Mouse (Mus musculus): Measurements from ENCODE around the gene Prss27. TPM values are rescaled to one million over a fixed set of nuclear protein-coding genes. Genes with fewer than 3 reads are reported as not detected.

Gene Prss27
- total and polyA plus RNA-seq, 3 experiments, result not detected

GRCm38 (mm10) chr17:24020696-24021095, 17.2 kb upstream of the Prss27 start:
- Histone ChIP-seq H3K4me3 (no peak overlapping the region), H3K36me3 (ENCODE audit: control insufficient read depth, insufficient read depth, low read length) (no peaks in the 10 kb centered on the region), H3K79me2 (replicated peaks; ENCODE audit: control insufficient read depth, insufficient read depth, low read length) (no peaks in the 10 kb centered on the region), H3K4me1 (ENCODE audit: control insufficient read depth, insufficient read depth, low read length) (no peaks in the 10 kb centered on the region), H3K27ac (no peak overlapping the region), H3K27me3 (ENCODE audit: control insufficient read depth, insufficient read depth, low read length) (no peaks in the 10 kb centered on the region), H3K9ac (ENCODE audit: low read depth, low read length) (no peak overlapping the region)
- intact Hi-C loops (cut with DNase I), result no loop called here
- WGBS, result 68% methylated on average over 6 of the region's 6 CpGs
- DNase-seq, result no peak
- TF ChIP-seq CTCF (IDR thresholded peaks at IDR 0.05) (no peak), EP300 (IDR thresholded peaks at IDR 0.05; ENCODE audit: insufficient read depth, low read depth, low read length) (no peak), POLR2A (IDR thresholded peaks at IDR 0.05; ENCODE audit: insufficient read depth, low read depth, low read length) (no peak)

- Histone ChIP-seq H3K79me2 (replicated peaks; ENCODE audit: control insufficient read depth, insufficient read depth, low read length) (no peaks in the 10 kb centered on the region), H3K4me1 (ENCODE audit: control insufficient read depth, insufficient read depth, low read length) (no peaks in the 10 kb centered on the region), H3K9ac (ENCODE audit: low read depth, low read length) (no peak overlapping the region), H3K4me3 (no peak overlapping the region), H3K27ac (no peak overlapping the region), H3K27me3 (ENCODE audit: control insufficient read depth, insufficient read depth, low read length) (no peaks in the 10 kb centered on the region), H3K36me3 (ENCODE audit: control insufficient read depth, insufficient read depth, low read length) (no peaks in the 10 kb centered on the region)
- intact Hi-C loops (cut with DNase I), result no loop called here
- DNase-seq, result peak in 1 of 2 experiments; percentile 18
- WGBS, result 51% methylated on average over 5 of the region's 5 CpGs
- TF ChIP-seq POLR2A (IDR thresholded peaks at IDR 0.05; ENCODE audit: insufficient read depth, low read depth, low read length) (no peak), EP300 (IDR thresholded peaks at IDR 0.05; ENCODE audit: insufficient read depth, low read depth, low read length) (no peak), CTCF (IDR thresholded peaks at IDR 0.05) (no peak)
Observed at GRCm38 (mm10) chr17:24021375-24022199, 16.4 kb upstream of the Prss27 start.

DNA sequence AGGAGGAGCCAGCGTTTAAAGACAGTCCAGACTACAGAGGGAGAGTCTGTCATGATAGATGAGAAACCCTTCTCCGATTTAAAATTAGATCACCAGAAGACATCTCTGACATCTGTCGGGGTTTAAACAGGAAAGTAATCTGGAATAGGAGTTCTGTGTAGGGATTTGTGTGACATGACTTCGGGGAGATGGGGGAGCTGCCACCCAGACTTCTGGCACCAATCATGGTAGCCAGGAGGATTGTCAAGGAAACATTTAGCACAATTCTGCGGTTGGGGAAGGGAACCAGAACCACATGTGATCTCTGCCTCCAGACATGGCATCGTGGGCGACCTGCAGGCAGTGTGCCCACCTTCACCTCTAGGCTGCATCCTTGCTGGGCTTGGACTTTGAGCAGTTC, 8.5 kb upstream of the Prss27 start:
- Histone ChIP-seq H3K79me2 (replicated peaks; ENCODE audit: control insufficient read depth, insufficient read depth, low read length) (no peaks in the 10 kb centered on the region), H3K27me3 (ENCODE audit: control insufficient read depth, insufficient read depth, low read length) (peaks cover 2% of the 10 kb centered on the region), H3K4me3 (no peak overlapping the region), H3K4me1 (ENCODE audit: control insufficient read depth, insufficient read depth, low read length) (no peaks in the 10 kb centered on the region), H3K27ac (no peak overlapping the region), H3K36me3 (ENCODE audit: control insufficient read depth, insufficient read depth, low read length) (no peaks in the 10 kb centered on the region), H3K9ac (ENCODE audit: low read depth, low read length) (no peak overlapping the region)
- intact Hi-C loops (cut with DNase I), result no loop called here
- 73% methylated on average over 7 of the region's 7 CpGs for WGBS
- TF ChIP-seq CTCF (IDR thresholded peaks at IDR 0.05) (no peak), POLR2A (IDR thresholded peaks at IDR 0.05; ENCODE audit: insufficient read depth, low read depth, low read length) (no peak), EP300 (IDR thresholded peaks at IDR 0.05; ENCODE audit: insufficient read depth, low read depth, low read length) (no peak)
- no peak for DNase-seq

- WGBS, result 70% methylated on average over 9 of the region's 22 CpGs
- H3K79me2 ChIP-seq (replicated peaks; ENCODE audit: control insufficient read depth, insufficient read depth, low read length), result no peaks in the 10 kb centered on the region
- no peak overlapping the region for H3K27ac ChIP-seq
- no peaks in the 10 kb centered on the region for H3K36me3 ChIP-seq (ENCODE audit: control insufficient read depth, insufficient read depth, low read length)
- H3K4me3 ChIP-seq, result no peak overlapping the region
- TF ChIP-seq CTCF (IDR thresholded peaks at IDR 0.05) (no peak), POLR2A (IDR thresholded peaks at IDR 0.05; ENCODE audit: insufficient read depth, low read depth, low read length) (no peak), EP300 (IDR thresholded peaks at IDR 0.05; ENCODE audit: insufficient read depth, low read depth, low read length) (no peak)
- H3K9ac ChIP-seq (ENCODE audit: low read depth, low read length), result no peak overlapping the region
- peaks cover 2% of the 10 kb centered on the region for H3K27me3 ChIP-seq (ENCODE audit: control insufficient read depth, insufficient read depth, low read length)
- no peaks in the 10 kb centered on the region for H3K4me1 ChIP-seq (ENCODE audit: control insufficient read depth, insufficient read depth, low read length)
- no peak for DNase-seq
- intact Hi-C loops (cut with DNase I), result no loop called here
Observed at GRCm38 (mm10) chr17:24030551-24030950, 7.4 kb upstream of the Prss27 start.

GRCm38 (mm10) chr17:24035087-24035486, 2.9 kb upstream of the Prss27 start:
- Histone ChIP-seq H3K27ac (no peak overlapping the region), H3K4me1 (ENCODE audit: control insufficient read depth, insufficient read depth, low read length) (no peaks in the 10 kb centered on the region), H3K79me2 (replicated peaks; ENCODE audit: control insufficient read depth, insufficient read depth, low read length) (no peaks in the 10 kb centered on the region), H3K36me3 (ENCODE audit: control insufficient read depth, insufficient read depth, low read length) (no peaks in the 10 kb centered on the region), H3K4me3 (no peak overlapping the region), H3K9ac (ENCODE audit: low read depth, low read length) (no peak overlapping the region), H3K27me3 (ENCODE audit: control insufficient read depth, insufficient read depth, low read length) (no peaks in the 10 kb centered on the region; the same call in 1 of the 2 replicates)
- intact Hi-C loops (cut with DNase I), result no loop called here
- WGBS, result 55% methylated on average over 7 of the region's 7 CpGs
- DNase-seq, result no peak
- no peak for TF ChIP-seq CTCF (IDR thresholded peaks at IDR 0.05)
- TF ChIP-seq EP300 (IDR thresholded peaks at IDR 0.05; ENCODE audit: insufficient read depth, low read depth, low read length), result no peak
- TF ChIP-seq POLR2A (IDR thresholded peaks at IDR 0.05; ENCODE audit: insufficient read depth, low read depth, low read length), result no peak

GRCm38 (mm10) chr17:24036954-24037353, 990 bp upstream of the Prss27 start:
- Histone ChIP-seq H3K27me3 (ENCODE audit: control insufficient read depth, insufficient read depth, low read length) (no peaks in the 10 kb centered on the region; the same call in 1 of the 2 replicates), H3K9ac (ENCODE audit: low read depth, low read length) (no peak overlapping the region), H3K79me2 (replicated peaks; ENCODE audit: control insufficient read depth, insufficient read depth, low read length) (no peaks in the 10 kb centered on the region), H3K36me3 (ENCODE audit: control insufficient read depth, insufficient read depth, low read length) (no peaks in the 10 kb centered on the region), H3K4me3 (no peak overlapping the region), H3K4me1 (ENCODE audit: control insufficient read depth, insufficient read depth, low read length) (no peaks in the 10 kb centered on the region), H3K27ac (no peak overlapping the region)
- 77% methylated on average over 6 of the region's 6 CpGs for WGBS
- intact Hi-C loops (cut with DNase I), result no loop called here
- DNase-seq, result no peak
- TF ChIP-seq EP300 (IDR thresholded peaks at IDR 0.05; ENCODE audit: insufficient read depth, low read depth, low read length) (no peak), POLR2A (IDR thresholded peaks at IDR 0.05; ENCODE audit: insufficient read depth, low read depth, low read length) (no peak), CTCF (IDR thresholded peaks at IDR 0.05) (no peak)

All from heart, adult 2 months (tissue).